Mouse (Mus musculus) G1E (cell line): Measurements from ENCODE around the gene Cpne6. TPM values are rescaled to one million over a fixed set of nuclear protein-coding genes. Genes with fewer than 3 reads are reported as not detected.
A peak's percentile ranks its signal among the peaks of the same experiment; 100 is the strongest.

ENCODE experiments used
- ATAC-seq: 2 replicates; pipeline ENCODE4 v1.8.0; 2016; ENCODE audit warnings: mild to moderate bottlenecking; ENCODE audit not compliant: insufficient number of reproducible peaks, poor library complexity, low FRiP score, severe bottlenecking; ENCODE audit errors: extremely low read depth
- DNase-seq: peaks from one replicate; pipeline ENCODE4 v3.0.0; 2012; ENCODE audit warnings: low spot score
- H3K27me3 ChIP-seq: 2 replicates; pipeline ENCODE4 v1.6.1; 2012; ENCODE audit warnings: mild to moderate bottlenecking, low read length, inconsistent platforms; ENCODE audit not compliant: insufficient read depth
- H3K36me3 ChIP-seq: replicated peaks from 2 replicates; pipeline ENCODE3; 2012; ENCODE audit warnings: mild to moderate bottlenecking, inconsistent platforms
- H3K4me1 ChIP-seq: 2 replicates; pipeline ENCODE4 v1.6.1; 2012; ENCODE audit warnings: low read depth, low read length, inconsistent platforms, mixed read lengths; ENCODE audit not compliant: insufficient read depth
- H3K4me3 ChIP-seq: 2 replicates; pipeline ENCODE4 v1.5.1; 2012; ENCODE audit warnings: low read depth, mild to moderate bottlenecking, inconsistent platforms, low read length, moderate library complexity, mixed read lengths
- H3K9me3 ChIP-seq: replicated peaks from 2 replicates; pipeline ENCODE4 v1.6.1; 2012; ENCODE audit warnings: inconsistent platforms
- CTCF ChIP-seq: IDR thresholded peaks from 2 replicates; pipeline ENCODE4 v1.5.1; 2012; ENCODE audit warnings: low read depth, low read length, inconsistent platforms, mixed read lengths
- GATA1 ChIP-seq: IDR thresholded peaks from 2 replicates; pipeline ENCODE4 v1.6.1; 2012; ENCODE audit warnings: borderline replicate concordance, low read length, inconsistent platforms, mixed read lengths
- GATA2 ChIP-seq: IDR thresholded peaks from 2 replicates; pipeline ENCODE4 v1.6.1; 2012; ENCODE audit warnings: low read depth, low read length, inconsistent platforms, borderline replicate concordance
- POLR2AphosphoS5 ChIP-seq: IDR thresholded peaks from 2 replicates; pipeline ENCODE4 v1.6.1; 2012; ENCODE audit warnings: low read depth, low read length, inconsistent platforms; ENCODE audit not compliant: insufficient replicate concordance
- TAL1 ChIP-seq: conservative IDR thresholded peaks from 2 replicates; pipeline ENCODE4 v1.6.1; 2012; ENCODE audit warnings: low read depth, low read length, inconsistent platforms, mixed read lengths
- polyA plus RNA-seq: library from polyadenylated mRNA; stranded (reverse); fragments of >175 nt; gene quantifications from 2 replicates; pipeline ENCODE4 v1.2.3, GENCODE M21; 2012
- total RNA-seq, 2 experiments: library from RNA; stranded (forward) in 1 of 2; stranded (reverse) in 1 of 2; fragments of 200-1000 nt in 1 of 2; fragments of >200 nt in 1 of 2; fragmentation: Nextera tagmentation in 1 of 2; gene quantifications; 2 replicates each; pipeline ENCODE4 v1.2.3; 2014 to 2017

Gene Cpne6
- total and polyA plus RNA-seq, 3 experiments = 0.03 to 0.11 TPM; not detected in 1

GRCm38 (mm10) chr14:55479629-55480028 is 30.6 kb upstream of the Cpne6 start:
- Histone ChIP-seq H3K27me3 (no peaks in the 10 kb centered on the region), H3K9me3 (no peaks in the 10 kb centered on the region), H3K4me3 (peak overlapping the region; percentile 25; the same call in 1 of the 2 replicates), H3K4me1 (peaks cover 39% of the 10 kb centered on the region), H3K36me3 (peaks cover 37% of the 10 kb centered on the region)
- DNase-seq = no peak
- no peak for ATAC-seq
- no peak for TF ChIP-seq GATA1
- TF ChIP-seq GATA2 = no peak
- no peak for TF ChIP-seq CTCF
- no peak for TF ChIP-seq TAL1
- no peak for TF ChIP-seq POLR2AphosphoS5

GRCm38 (mm10) chr14:55484430-55485085 is 25.7 kb upstream of the Cpne6 start:
- ATAC-seq = no peak
- H3K36me3 ChIP-seq = peaks cover 81% of the 10 kb centered on the region
- H3K9me3 ChIP-seq = no peaks in the 10 kb centered on the region
- no peaks in the 10 kb centered on the region for H3K27me3 ChIP-seq
- no peak overlapping the region for H3K4me3 ChIP-seq
- TF ChIP-seq GATA1 (no peak), CTCF (no peak), TAL1 (no peak), POLR2AphosphoS5 (no peak), GATA2 (no peak)
- peaks cover 26% of the 10 kb centered on the region for H3K4me1 ChIP-seq
- no peak for DNase-seq

- no peak for DNase-seq
- Histone ChIP-seq H3K27me3 (no peaks in the 10 kb centered on the region), H3K4me1 (peaks cover 29% of the 10 kb centered on the region), H3K36me3 (peaks cover 63% of the 10 kb centered on the region), H3K9me3 (no peaks in the 10 kb centered on the region), H3K4me3 (no peak overlapping the region)
- TF ChIP-seq TAL1 = no peak
- no peak for TF ChIP-seq GATA1
- TF ChIP-seq CTCF = no peak
- no peak for TF ChIP-seq POLR2AphosphoS5
- TF ChIP-seq GATA2 = no peak
- ATAC-seq = no peak
Observed at GRCm38 (mm10) chr14:55486836-55487235, 23.4 kb upstream of the Cpne6 start.

- Histone ChIP-seq H3K4me1 (peaks cover 37% of the 10 kb centered on the region), H3K27me3 (peaks cover 15% of the 10 kb centered on the region; the same call in 1 of the 2 replicates), H3K36me3 (peaks cover 40% of the 10 kb centered on the region), H3K4me3 (peak within 1 kb of the TSS; percentile 75), H3K9me3 (no peaks in the 10 kb centered on the region)
- no peak for ATAC-seq
- DNase-seq = peak; percentile 70
- TF ChIP-seq POLR2AphosphoS5 (no peak), GATA2 (no peak), GATA1 (no peak), CTCF (no peak), TAL1 (no peak)
Observed at GRCm38 (mm10) chr14:55490361-55491201, 19.7 kb upstream of the Cpne6 start, which contains the start of gene Carmil3. TSS of gene Carmil3 (plus strand) at chr14:55490651.

GRCm38 (mm10) chr14:55491291-55491833 is 18.9 kb upstream of the Cpne6 start:
- Histone ChIP-seq H3K27me3 (peaks cover 15% of the 10 kb centered on the region; the same call in 1 of the 2 replicates), H3K4me3 (peak overlapping the region; percentile 75), H3K36me3 (peaks cover 33% of the 10 kb centered on the region), H3K9me3 (no peaks in the 10 kb centered on the region), H3K4me1 (peaks cover 41% of the 10 kb centered on the region)
- ATAC-seq (peak; percentile 93), DNase-seq (peak; percentile 83)
- TF ChIP-seq POLR2AphosphoS5 = no peak
- no peak for TF ChIP-seq TAL1
- no peak for TF ChIP-seq GATA1
- TF ChIP-seq CTCF = no peak
- no peak for TF ChIP-seq GATA2

GRCm38 (mm10) chr14:55492103-55492502 is 18.1 kb upstream of the Cpne6 start:
- Histone ChIP-seq H3K4me3 (no peak overlapping the region), H3K4me1 (peaks cover 38% of the 10 kb centered on the region), H3K9me3 (no peaks in the 10 kb centered on the region), H3K36me3 (peaks cover 26% of the 10 kb centered on the region), H3K27me3 (peaks cover 15% of the 10 kb centered on the region; the same call in 1 of the 2 replicates)
- DNase-seq (no peak), ATAC-seq (no peak)
- TF ChIP-seq GATA1 = no peak
- TF ChIP-seq GATA2 = no peak
- TF ChIP-seq CTCF = no peak
- no peak for TF ChIP-seq POLR2AphosphoS5
